Mouse (Mus musculus) gastrocnemius, postnatal 4 days (tissue): Measurements from ENCODE around the gene Olfr1238. TPM values are rescaled to one million over a fixed set of nuclear protein-coding genes. Genes with fewer than 3 reads are reported as not detected.

Experiments used
- DNase-seq, 2 experiments: peaks; one replicate each; pipeline ENCODE4 v3.0.0; 2021 to 2022; ENCODE audit warnings: low spot score in 2 of 2, mixed read lengths in 2 of 2
- long read RNA-seq, 2 experiments: library from polyadenylated mRNA; stranded (forward); transcript quantifications; one replicate each; pipeline ENCODE4 v2.0.0; 2021
- total RNA-seq, 2 experiments: library from RNA; stranded (reverse); gene quantifications; 2 replicates each; pipeline ENCODE4 v1.2.3; 2021

The Olfr1238 gene
- not detected for total RNA-seq
- long read RNA-seq, experiment 1 = 0 reads
- long read RNA-seq, experiment 2 = 0 reads

DNA sequence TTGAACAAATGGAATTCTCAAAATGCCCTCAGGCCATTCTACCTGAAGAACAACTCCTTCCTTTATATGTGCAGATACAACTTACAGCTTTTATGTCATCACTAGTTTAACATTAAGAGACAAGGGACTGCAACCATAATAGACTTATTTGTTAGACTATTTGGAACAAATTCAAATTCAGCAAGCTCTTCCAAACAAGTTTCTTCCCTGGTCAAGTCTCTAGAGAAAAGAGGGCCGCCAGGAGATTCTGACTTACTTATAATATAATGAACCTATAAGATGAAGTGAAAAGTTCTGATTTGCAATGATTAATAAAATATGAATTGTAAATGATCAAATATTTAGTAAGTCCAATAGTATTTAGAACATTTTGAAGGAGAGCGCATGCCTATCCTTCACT lies at the start of gene Olfr1238:
TSS of gene Olfr1238 (minus strand) at position 101 of the 400 bp plus-strand sequence.
- no peak for DNase-seq

- no peak for DNase-seq
These were observed 33.4 kb upstream of the Olfr1238 start, which contains the start of gene Olfr1240 for GRCm38 (mm10) chr2:89442900-89443299. TSS of gene Olfr1240 (minus strand) at chr2:89443000.

- no peak for DNase-seq
These were observed 10.8 kb upstream of the Olfr1238 start, which contains the start of gene Olfr1239 for GRCm38 (mm10) chr2:89420307-89420706. TSS of gene Olfr1239 (minus strand) at chr2:89420407.

DNA sequence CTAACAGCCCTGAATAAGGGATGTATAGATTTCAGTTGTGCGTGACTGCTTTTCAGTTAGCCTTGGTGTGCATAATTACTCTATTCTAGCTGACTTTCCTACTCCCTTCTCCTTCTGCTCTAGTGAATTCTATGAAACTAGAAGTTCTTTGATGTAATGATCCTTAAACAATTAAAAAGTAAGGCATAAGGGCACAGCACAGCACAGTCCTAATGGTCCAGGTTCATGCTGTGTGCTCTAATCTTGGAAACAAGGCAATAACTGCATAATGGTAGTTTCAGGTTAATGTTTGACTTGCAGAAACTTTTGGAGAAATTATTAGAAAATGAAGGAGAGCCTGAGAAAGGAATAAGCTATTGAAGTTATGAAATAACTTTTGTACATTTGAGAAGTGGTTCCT lies 5.1 kb upstream of the Olfr1238 start:
- DNase-seq = no peak

DNA sequence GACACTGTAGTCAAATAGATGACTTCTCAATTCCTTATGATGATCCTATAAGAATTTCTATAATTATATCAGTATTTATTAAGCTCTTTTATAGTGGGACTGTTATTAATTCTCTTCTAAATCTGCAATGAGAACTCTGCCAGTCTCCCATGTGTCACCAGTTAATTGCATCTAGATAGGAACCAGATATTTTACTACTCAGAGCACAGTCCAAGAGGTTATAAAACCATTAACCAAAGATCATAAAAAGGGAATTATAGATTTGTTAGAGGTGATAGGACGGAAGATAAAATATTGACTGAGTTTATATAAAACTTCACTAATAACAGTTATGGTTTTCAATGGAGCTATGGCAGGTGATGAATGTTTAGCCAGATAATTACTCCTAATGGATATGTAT lies 8.6 kb downstream of the Olfr1238 start:
- no peak for DNase-seq

DNA sequence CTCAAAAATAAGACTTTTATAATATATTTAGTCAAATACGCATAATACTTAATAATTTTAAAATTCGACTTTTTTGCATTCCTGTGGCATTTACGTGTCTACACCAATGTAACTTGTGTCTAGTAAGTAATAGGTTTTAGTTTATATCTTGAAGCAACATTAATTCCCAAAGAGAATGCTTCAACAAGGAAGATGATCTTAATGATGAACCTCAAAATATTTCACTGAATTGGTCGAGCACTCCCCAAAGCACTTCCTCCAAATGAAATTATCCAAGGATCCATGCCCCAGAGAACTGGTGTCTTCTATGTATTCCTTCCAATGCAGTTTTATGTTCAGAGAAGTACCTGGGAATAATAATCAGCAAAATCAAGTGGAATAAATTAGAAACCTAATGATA lies 44.7 kb downstream of the Olfr1238 start, which contains the start of gene Olfr1234:
TSS of gene Olfr1234 (minus strand) at position 101 of the 400 bp plus-strand sequence.
- DNase-seq = no peak

Other genes with a start within 250 kb of the Olfr1238 start
- not detected for gene Olfr1224-ps1, start 245.6 kb downstream of the Olfr1238 start, total RNA-seq
- gene Olfr1225, start 235.0 kb downstream of the Olfr1238 start, total RNA-seq = not detected
- gene Olfr1226, start 209.6 kb downstream of the Olfr1238 start, total RNA-seq = not detected
- gene Olfr1228, start 155.6 kb downstream of the Olfr1238 start, total RNA-seq = not detected
- not detected for gene Olfr1229, start 121.7 kb downstream of the Olfr1238 start, total RNA-seq
- gene Olfr1230, start 112.4 kb downstream of the Olfr1238 start, total RNA-seq = not detected
- not detected for gene Olfr1231, start 102.6 kb downstream of the Olfr1238 start, total RNA-seq
- not detected for gene Olfr1232, start 80.0 kb downstream of the Olfr1238 start, total RNA-seq
- gene Olfr1233, start 67.3 kb downstream of the Olfr1238 start, total RNA-seq = not detected
- gene Olfr1234, start 44.8 kb downstream of the Olfr1238 start, total RNA-seq = not detected
- gene Olfr1239, start 10.7 kb upstream of the Olfr1238 start, total RNA-seq = not detected
- gene Olfr1240, start 33.3 kb upstream of the Olfr1238 start, total RNA-seq = not detected
- gene Olfr1241, start 77.5 kb upstream of the Olfr1238 start, total RNA-seq = not detected
- not detected for gene Olfr1242, start 88.7 kb upstream of the Olfr1238 start, total RNA-seq
- not detected for gene Olfr1243, start 121.8 kb upstream of the Olfr1238 start, total RNA-seq
- not detected for gene Olfr1245, start 168.8 kb upstream of the Olfr1238 start, total RNA-seq
- gene Olfr1246, start 183.5 kb upstream of the Olfr1238 start, total RNA-seq = not detected
- under 1 TPM; 0.07 to 0.08 TPM for gene Olfr1247, start 204.5 kb upstream of the Olfr1238 start, total RNA-seq
- gene Olfr1248, start 208.6 kb upstream of the Olfr1238 start, total RNA-seq = not detected
- not detected for gene Olfr1249, start 225.3 kb upstream of the Olfr1238 start, total RNA-seq